Mouse (Mus musculus) layer of hippocampus, adult 6 months (tissue): ENCODE measurements around the gene Tspear. TPM values are rescaled to one million over a fixed set of nuclear protein-coding genes. Genes with fewer than 3 reads are reported as not detected.
A peak's percentile ranks its signal among the peaks of the same experiment; 100 is the strongest.

Experiments
- microRNA-seq: library from miRNA; unstranded; fragments of <30 nt; microRNA quantifications from one replicate; pipeline ENCODE4 v1.2.0, GENCODE M21; 2020
- polyA plus RNA-seq: library from polyadenylated mRNA; unstranded; fragments of <200 nt; fragmentation: Nextera tagmentation; gene quantifications from 2 replicates; pipeline ENCODE4 v1.2.3, GENCODE M21; 2021

The Tspear gene
- polyA plus RNA-seq, 1 experiment from 2014 or later: 0.26 TPM

DNA sequence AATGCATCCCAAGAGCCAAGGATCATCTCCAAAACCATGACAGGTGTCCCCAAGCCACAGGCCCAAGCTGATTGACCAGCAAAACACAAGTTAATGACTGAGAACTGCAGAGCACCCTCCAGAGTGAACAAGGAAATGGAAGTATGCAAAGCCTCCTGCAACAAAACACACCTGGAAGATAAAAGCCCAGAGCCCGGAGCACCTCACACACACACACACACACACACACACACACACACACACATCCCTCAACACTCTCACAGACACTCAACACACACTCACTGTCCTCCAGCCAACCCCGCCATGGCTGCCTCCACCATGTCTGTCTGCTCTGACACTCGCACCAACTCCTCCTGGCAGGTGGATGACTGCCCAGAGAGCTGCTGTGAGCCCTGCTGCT lies 160.1 kb downstream of the Tspear start, which contains the start of gene Gm36176:
Gene Gm36176, plus strand, starts transcription at position 301 of the 400 bp plus-strand sequence.

DNA sequence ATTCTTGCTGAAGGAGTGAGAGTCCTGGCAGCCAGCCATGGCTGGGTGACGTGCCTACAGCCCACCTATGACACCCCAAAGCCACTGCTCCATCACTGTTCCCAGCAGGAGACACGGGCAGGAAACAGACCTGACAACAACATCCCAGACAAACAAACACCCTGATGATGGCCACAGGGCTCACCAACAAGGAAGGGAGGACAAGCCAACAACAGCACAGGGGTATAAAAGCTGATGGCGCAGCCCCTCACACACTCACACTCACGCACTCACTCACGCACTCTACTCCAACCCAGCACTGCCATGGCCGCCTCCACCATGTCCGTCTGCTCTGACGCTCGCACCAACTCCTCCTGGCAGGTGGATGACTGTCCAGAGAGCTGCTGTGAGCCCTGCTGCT lies 166.2 kb downstream of the Tspear start, which contains the start of gene Gm10318:
Gene Gm10318, plus strand, starts transcription at position 301 of the 400 bp plus-strand sequence.

DNA sequence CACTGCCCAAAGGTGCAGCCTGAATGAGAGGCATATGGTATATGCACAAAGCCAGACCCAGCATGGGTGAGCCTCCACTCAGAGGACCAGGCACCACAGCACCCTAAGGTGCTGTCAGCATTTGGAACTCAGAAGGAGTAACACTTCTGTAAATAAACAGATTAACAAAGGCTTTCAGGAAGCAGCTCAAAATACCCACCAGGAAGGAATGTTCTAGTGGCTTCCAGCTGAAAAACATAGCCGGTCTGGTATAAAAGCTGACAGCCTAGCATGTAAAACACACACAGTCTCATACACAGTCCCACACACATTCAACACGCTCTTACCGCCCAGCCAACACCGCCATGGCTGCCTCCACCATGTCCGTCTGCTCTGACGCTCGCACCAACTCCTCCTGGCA lies 175.3 kb downstream of the Tspear start, which contains the start of gene Gm3285:
Gene Gm3285, plus strand, starts transcription at position 301 of the 400 bp plus-strand sequence.

DNA sequence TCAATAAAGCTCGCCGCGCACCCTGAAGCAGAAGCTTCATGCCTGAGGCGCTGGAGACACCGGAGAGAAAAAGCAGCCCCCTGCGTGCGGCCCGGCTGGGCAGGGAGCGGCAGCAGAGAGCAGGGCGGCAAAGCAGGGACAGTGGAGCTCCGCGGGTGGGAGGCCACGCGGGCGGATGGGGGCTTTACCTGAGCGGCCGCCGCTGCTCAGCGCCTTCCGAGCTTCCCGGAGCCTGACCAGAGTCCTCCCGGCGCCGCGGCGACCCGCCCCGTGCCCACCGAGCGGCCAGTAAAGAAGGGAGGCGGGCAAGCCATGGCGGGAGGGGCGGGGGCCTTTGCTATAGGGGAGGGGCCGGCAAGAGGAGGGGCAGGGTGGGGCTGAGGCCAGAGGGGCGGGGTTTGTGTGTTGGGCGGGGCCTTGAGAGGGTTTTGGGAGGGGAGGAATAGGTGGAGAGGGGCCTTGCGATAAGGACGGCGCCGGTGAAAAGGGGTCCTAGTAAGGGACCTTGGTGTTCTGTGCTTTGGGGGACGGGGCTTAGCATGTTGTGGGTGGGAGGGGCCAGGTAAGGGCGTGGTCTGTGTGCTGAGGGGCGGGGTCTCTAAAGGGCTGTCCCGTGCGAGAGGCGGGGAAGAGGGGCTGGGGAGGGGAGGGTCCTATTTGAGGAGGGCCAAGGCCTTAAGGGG lies 216.0 kb downstream of the Tspear start, which contains the start of gene Lrrc3:
Gene Lrrc3, minus strand, starts transcription at position 326 of the 683 bp plus-strand sequence.

Small RNA genes within 50 kb of the gene (microRNA-seq; reads per million reads assigned to microRNA genes)
- gene Mir1930: 37.8 reads per million, percentile 48 among the genes with 10 or more reads in this experiment

Other genes with a start within 250 kb of the Tspear start
- gene Fam207a, start 170.8 kb upstream of the Tspear start, polyA plus RNA-seq: 26.3 and 30.1 TPM in 2 replicates
- gene Itgb2, start 156.3 kb upstream of the Tspear start, polyA plus RNA-seq: 6.9 and 7.4 TPM in 2 replicates
- gene Pttg1ip, start 104.8 kb upstream of the Tspear start, polyA plus RNA-seq: 78.1 and 78.4 TPM in 2 replicates
- 138 and 169 TPM in 2 replicates for gene Sumo3, start 80.5 kb upstream of the Tspear start, polyA plus RNA-seq
- 2.2 and 4.3 TPM in 2 replicates for gene Gm49325, start 80.4 kb upstream of the Tspear start, polyA plus RNA-seq
- 64.6 and 69.3 TPM in 2 replicates for gene Ube2g2, start 64.3 kb upstream of the Tspear start, polyA plus RNA-seq
- gene Gm19402, start 4.2 kb downstream of the Tspear start, polyA plus RNA-seq: not detected in 2 replicates
- gene Gm9508, start 10.7 kb downstream of the Tspear start, polyA plus RNA-seq: not detected in 2 replicates
- not detected in 2 replicates for gene Gm10272, start 20.1 kb downstream of the Tspear start, polyA plus RNA-seq
- gene Gm10024, start 24.9 kb downstream of the Tspear start, polyA plus RNA-seq: not detected in 2 replicates
- not detected in 2 replicates for gene Gm10142, start 29.2 kb downstream of the Tspear start, polyA plus RNA-seq
- gene Krtap12-1, start 34.0 kb downstream of the Tspear start, polyA plus RNA-seq: not detected in 2 replicates
- not detected in 2 replicates for gene Gm10100, start 39.9 kb downstream of the Tspear start, polyA plus RNA-seq
- gene Gm18596, start 56.1 kb downstream of the Tspear start, polyA plus RNA-seq: not detected in 2 replicates
- not detected in 2 replicates for gene Gm9736, start 64.8 kb downstream of the Tspear start, polyA plus RNA-seq
- gene Gm3233, start 73.1 kb downstream of the Tspear start, polyA plus RNA-seq: not detected in 2 replicates
- gene Gm3238, start 84.8 kb downstream of the Tspear start, polyA plus RNA-seq: not detected in 2 replicates
- gene Gm7138, start 90.4 kb downstream of the Tspear start, polyA plus RNA-seq: not detected in 2 replicates
- not detected in 2 replicates for gene Gm3250, start 96.0 kb downstream of the Tspear start, polyA plus RNA-seq
- not detected in 2 replicates for gene Gm7137, start 101.6 kb downstream of the Tspear start, polyA plus RNA-seq
- not detected in 2 replicates for gene Gm9639, start 108.5 kb downstream of the Tspear start, polyA plus RNA-seq
- gene Gm19668, start 112.6 kb downstream of the Tspear start, polyA plus RNA-seq: not detected in 2 replicates
- not detected in 2 replicates for gene Gm9507, start 125.3 kb downstream of the Tspear start, polyA plus RNA-seq
- not detected in 2 replicates for gene Gm2696, start 128.1 kb downstream of the Tspear start, polyA plus RNA-seq
- not detected in 2 replicates for gene Krtap10-4, start 140.5 kb downstream of the Tspear start, polyA plus RNA-seq
- not detected in 2 replicates for gene Krtap10-10, start 149.4 kb downstream of the Tspear start, polyA plus RNA-seq
- not detected in 2 replicates for gene Gm36176, start 160.2 kb downstream of the Tspear start, polyA plus RNA-seq
- gene Gm10318, start 166.3 kb downstream of the Tspear start, polyA plus RNA-seq: not detected in 2 replicates
- gene Gm3285, start 175.4 kb downstream of the Tspear start, polyA plus RNA-seq: not detected in 2 replicates
- gene Lrrc3, start 216.0 kb downstream of the Tspear start, polyA plus RNA-seq: 2.7 and 2.9 TPM in 2 replicates